In genomic region chr2:156257922-156258761, GRCm38 (mm10) we compare ENCODE assay signal across 8 mouse cellular contexts. TPM values are rescaled to one million over a fixed set of nuclear protein-coding genes. Genes with fewer than 3 reads are reported as not detected.
DNase-seq lines count a peak whose midpoint lies in the region; ATAC-seq and TF ChIP-seq lines count a peak whose summit lies in the region.

No protein-coding gene starts in this region.

- no peak overlapping the region for H3K4me3 ChIP-seq in left cerebral cortex, adult 2 months

- peak overlapping the region; percentile 22 for H3K27ac ChIP-seq in left cerebral cortex, adult 2 months

- no peak for TF ChIP-seq CTCF in left cerebral cortex, adult 2 months (IDR thresholded peaks at IDR 0.05)

- intact Hi-C loops in left cerebral cortex, adult 2 months (cut with DNase I) = loop anchor here (5.0 kb wide), 1 partner anchor 76 kb away; the partner anchor contains the start of gene Rbm39

- ATAC-seq in cerebellum, adult (ENCODE audit: insufficient number of reproducible peaks, low FRiP score, low TSS enrichment) = no peak

- DNase-seq in left cerebral cortex, adult 2 months (ENCODE audit: extremely low spot score in 1 of 2, low spot score in 2 of 2) = no peak
- DNase-seq in left cerebral cortex, adult 11 months (ENCODE audit: low spot score) = no peak
- DNase-seq in adrenal gland, postnatal 36 days = peak; percentile 25 to 38
- peak; percentile 21 for DNase-seq in kidney, adult 18-20 months
- DNase-seq in naive thymus-derived CD4-positive, alpha-beta T cell, adult 2 months (ENCODE audit: low read depth) = peak; percentile 47
- no peak for DNase-seq in cerebellum, adult 9-11 months
- DNase-seq in retina, embryonic 14.5 days (ENCODE audit: low spot score) = no peak

RNA-seq across cellular contexts. Expression of gene Cnbd2, which starts 54.0 kb away (rescaled TPM):
- 1 to 10 TPM; 6.9 to 7.3 TPM for total RNA-seq in left cerebral cortex, adult 2 months (2021)
- 1 to 10 TPM; 2.2 to 2.7 TPM for total RNA-seq in adrenal gland, postnatal 36 days (2021)

RNA-seq across cellular contexts. Expression of gene Scand1, which starts 54.4 kb away (rescaled TPM):
- 10 to 100 TPM; 81.9 to 84.4 TPM for total RNA-seq in left cerebral cortex, adult 2 months (2021)
- 100 to 1,000 TPM; 101 to 132 TPM for total RNA-seq in adrenal gland, postnatal 36 days (2021)

Comparison
In these comparisons a context has a peak if more than half of its experiments do, and no peak if none do; other contexts are left out.
1. DNase-seq: peak in adrenal gland, postnatal 36 days (2 of 2), kidney, adult 18-20 months (single experiment) and naive thymus-derived CD4-positive, alpha-beta T cell, adult 2 months (single experiment); none in left cerebral cortex, adult 2 months (0 of 2), left cerebral cortex, adult 11 months (single experiment), cerebellum, adult 9-11 months (single experiment) and retina, embryonic 14.5 days (single experiment).